9 mouse cellular contexts compared by ENCODE assay signal in the genomic region with DNA sequence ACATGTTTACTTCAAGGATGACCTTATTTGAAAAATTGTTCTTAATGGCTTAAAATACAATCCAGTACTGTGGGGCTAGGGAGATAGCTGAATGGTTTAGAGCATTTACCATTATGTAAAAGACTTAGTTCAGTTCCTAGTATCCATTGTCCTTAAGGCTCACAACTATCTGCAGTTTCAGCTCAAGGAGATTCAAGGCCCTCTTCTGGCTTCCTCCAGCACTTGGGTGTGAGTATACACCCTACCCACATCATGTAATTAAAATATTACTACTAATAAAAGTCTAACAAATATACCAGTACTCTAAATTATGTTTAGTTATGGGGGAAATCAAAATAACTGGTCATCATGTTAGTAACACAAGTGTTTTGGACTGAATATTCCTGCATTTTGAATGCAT. TPM values are rescaled to one million over a fixed set of nuclear protein-coding genes. Genes with fewer than 3 reads are reported as not detected.
DNase-seq lines count a peak whose midpoint lies in the region; ATAC-seq and TF ChIP-seq lines count a peak whose summit lies in the region.
"Had no signal": no experiment of that assay in that cellular context is flagged by ENCODE, and none has a peak within 500 bp of the region (broad histone marks: within the 10 kb centered on the region; RNA-seq: fewer than 3 reads in every experiment).

No protein-coding gene starts in this region.

- no peaks in the 10 kb centered on the region for H3K27me3 ChIP-seq in forebrain, embryonic 13.5 days
- no peaks in the 10 kb centered on the region for H3K27me3 ChIP-seq in liver, embryonic 14.5 days (ENCODE audit: control insufficient read depth, insufficient read depth, low read length)

- H3K4me1 ChIP-seq in forebrain, embryonic 13.5 days = peaks cover 18% of the 10 kb centered on the region
- peaks cover 0 to 1% of the 10 kb centered on the region in 2 experiments; a peak in 1 of 4 replicates for H3K4me1 ChIP-seq in liver, embryonic 14.5 days (replicated peaks; ENCODE audit: control insufficient read depth in 2 of 2, insufficient read depth in 2 of 2, low read length in 1 of 2)

- H3K4me3 ChIP-seq in forebrain, embryonic 13.5 days = peak overlapping the region; percentile 70
- H3K4me3 ChIP-seq in liver, embryonic 14.5 days (ENCODE audit: insufficient read depth in 1 of 2, low read depth in 2 of 2, low read length in 2 of 2) = peak overlapping the region; percentile 66 to 94; a peak in 3 of 4 replicates

- no peak; the same call in 1 of the 2 replicates for TF ChIP-seq CTCF in liver, embryonic 14.5 days (IDR thresholded peaks at IDR 0.05; ENCODE audit: low read depth)

- H3K27ac ChIP-seq in forebrain, embryonic 13.5 days = no peak overlapping the region
- H3K27ac ChIP-seq in liver, embryonic 14.5 days = no peak overlapping the region

- ATAC-seq in forebrain, embryonic 13.5 days = no peak
- no peak for ATAC-seq in liver, embryonic 14.5 days (ENCODE audit: insufficient read depth)

- peak; percentile 11 for DNase-seq in embryo, embryonic 10 days (ENCODE audit: low spot score)
- DNase-seq in embryo, embryonic 9.5 days (ENCODE audit: extremely low spot score) = no peak
- DNase-seq in 416B (ENCODE audit: low read depth) = peak; percentile 62
- DNase-seq in liver, embryonic 14.5 days (ENCODE audit: low read depth in 3 of 3, low spot score in 3 of 3) = no peak
- no peak for DNase-seq in ovary, postnatal 14 days (ENCODE audit: low spot score)
- no peak for DNase-seq in urinary bladder, adult 2 months (ENCODE audit: low spot score)
- DNase-seq in B cell, adult 2 months = no peak

- peak overlapping the region; percentile 54 for H3K4me2 ChIP-seq in forebrain, embryonic 13.5 days
- H3K4me2 ChIP-seq in liver, embryonic 14.5 days (ENCODE audit: low read depth) = peak overlapping the region; percentile 82

- H3K9ac ChIP-seq in forebrain, embryonic 13.5 days = peak overlapping the region; percentile 45
- H3K9ac ChIP-seq in liver, embryonic 14.5 days (replicated peaks) = peak overlapping the region; percentile 48

- TF ChIP-seq EP300 in liver, embryonic 14.5 days (IDR thresholded peaks at IDR 0.05; ENCODE audit: low read depth) = no peak

- peaks cover 24% of the 10 kb centered on the region for H3K36me3 ChIP-seq in forebrain, embryonic 13.5 days (ENCODE audit: poor library complexity, severe bottlenecking)
- no peaks in the 10 kb centered on the region; the same call in 1 of the 2 replicates for H3K36me3 ChIP-seq in liver, embryonic 14.5 days (replicated peaks; ENCODE audit: control insufficient read depth, insufficient read depth, low read depth)

- no peaks in the 10 kb centered on the region for H3K9me3 ChIP-seq in forebrain, embryonic 13.5 days (replicated peaks)
- no peaks in the 10 kb centered on the region for H3K9me3 ChIP-seq in liver, embryonic 14.5 days (ENCODE audit: control insufficient read depth, low read length)

RNA-seq across cellular contexts. Expression of gene Kdelc1, which starts 1.0 kb away (rescaled TPM):
- polyA plus RNA-seq in forebrain, embryonic 13.5 days (2015; fragmentation: Nextera tagmentation; extraction: Ambion mirVana) = 40.5 and 40.8 TPM in 2 replicates
- polyA plus RNA-seq in liver, embryonic 14.5 days (2012; rRNA removed) = 7.7 and 10.2 TPM in 2 replicates
- polyA plus RNA-seq in liver, embryonic 14.5 days (2014; fragmentation: Nextera tagmentation; extraction: Ambion mirVana) = 13.2 and 15.4 TPM in 2 replicates
- 26.7 and 30.7 TPM in 2 replicates for polyA plus RNA-seq in urinary bladder, adult 2 months (2012; rRNA removed)

RNA-seq across cellular contexts. Expression of gene Bivm, which starts 1.2 kb away (rescaled TPM):
- polyA plus RNA-seq in forebrain, embryonic 13.5 days (2015; fragmentation: Nextera tagmentation; extraction: Ambion mirVana) = 29.5 and 30.1 TPM in 2 replicates
- 2.3 and 2.8 TPM in 2 replicates for polyA plus RNA-seq in liver, embryonic 14.5 days (2012; rRNA removed)
- polyA plus RNA-seq in liver, embryonic 14.5 days (2014; fragmentation: Nextera tagmentation; extraction: Ambion mirVana) = 3.7 and 4.0 TPM in 2 replicates
- polyA plus RNA-seq in urinary bladder, adult 2 months (2012; rRNA removed) = 10.3 and 11.5 TPM in 2 replicates

RNA-seq across cellular contexts. Expression of gene Tex30, which starts 15.3 kb away (rescaled TPM):
- polyA plus RNA-seq in forebrain, embryonic 13.5 days (2015; fragmentation: Nextera tagmentation; extraction: Ambion mirVana) = 108 and 113 TPM in 2 replicates
- 15.4 and 21.0 TPM in 2 replicates for polyA plus RNA-seq in liver, embryonic 14.5 days (2012; rRNA removed)
- polyA plus RNA-seq in liver, embryonic 14.5 days (2014; fragmentation: Nextera tagmentation; extraction: Ambion mirVana) = 57.1 and 60.1 TPM in 2 replicates
- 6.4 and 10.6 TPM in 2 replicates for polyA plus RNA-seq in urinary bladder, adult 2 months (2012; rRNA removed)

RNA-seq across cellular contexts. Expression of gene Ercc5, which starts 30.0 kb away (rescaled TPM):
- 36.8 and 37.7 TPM in 2 replicates for polyA plus RNA-seq in forebrain, embryonic 13.5 days (2015; fragmentation: Nextera tagmentation; extraction: Ambion mirVana)
- polyA plus RNA-seq in liver, embryonic 14.5 days (2012; rRNA removed) = 2.5 and 4.7 TPM in 2 replicates
- 4.6 and 5.4 TPM in 2 replicates for polyA plus RNA-seq in liver, embryonic 14.5 days (2014; fragmentation: Nextera tagmentation; extraction: Ambion mirVana)
- 21.3 and 22.9 TPM in 2 replicates for polyA plus RNA-seq in urinary bladder, adult 2 months (2012; rRNA removed)

RNA-seq across cellular contexts. Expression of gene Gm8251, which starts 55.8 kb away (rescaled TPM):
- polyA plus RNA-seq in forebrain, embryonic 13.5 days (2015; fragmentation: Nextera tagmentation; extraction: Ambion mirVana) = 0.12 and 0.29 TPM in 2 replicates
- 0.23 and 0.40 TPM in 2 replicates for polyA plus RNA-seq in liver, embryonic 14.5 days (2012; rRNA removed)
- 0.11 and 0.19 TPM in 2 replicates for polyA plus RNA-seq in liver, embryonic 14.5 days (2014; fragmentation: Nextera tagmentation; extraction: Ambion mirVana)
- 0.01 and 0.03 TPM in 2 replicates for polyA plus RNA-seq in urinary bladder, adult 2 months (2012; rRNA removed)
- polyA plus RNA-seq: spleen, adult 2 months had no signal

Comparison
In these comparisons a context has a peak if more than half of its experiments do, and no peak if none do; other contexts are left out.
1. DNase-seq: peak in embryo, embryonic 10 days (single experiment) and 416B (single experiment); none in embryo, embryonic 9.5 days (single experiment), liver, embryonic 14.5 days (0 of 3), ovary, postnatal 14 days (single experiment), urinary bladder, adult 2 months (single experiment) and B cell, adult 2 months (0 of 2).